Mouse (Mus musculus): ENCODE measurements around the gene Asb4. TPM values are rescaled to one million over a fixed set of nuclear protein-coding genes. Genes with fewer than 3 reads are reported as not detected.

The Asb4 gene
- polyA plus RNA-seq, 1 experiment, result 0.01 TPM

GRCm38 (mm10) chr6:5390298-5390697 is 7.1 kb downstream of the Asb4 start:
- Histone ChIP-seq H3ac (ENCODE audit: control insufficient read depth, insufficient read length) (no peak overlapping the region), H3K36me3 (ENCODE audit: control insufficient read depth, insufficient read depth) (no peaks in the 10 kb centered on the region), H3K4me3 (no peak overlapping the region), H3K4me2 (ENCODE audit: low read depth) (no peak overlapping the region), H3K79me2 (ENCODE audit: control insufficient read depth, insufficient read depth) (no peaks in the 10 kb centered on the region), H3K27me3 (ENCODE audit: control insufficient read depth, insufficient read depth, insufficient read length) (no peaks in the 10 kb centered on the region)
- no peak for TF ChIP-seq MYOD1 (IDR thresholded peaks at IDR 0.05; ENCODE audit: control insufficient read depth in 1 of 3, insufficient read length in 2 of 3, low read depth in 2 of 3)
- TF ChIP-seq E2F4 (IDR thresholded peaks at IDR 0.05; ENCODE audit: insufficient read depth), result no peak
- no peak for TF ChIP-seq POLR2A (IDR thresholded peaks at IDR 0.05; ENCODE audit: insufficient read length, low read depth)
- TF ChIP-seq MYOG (IDR thresholded peaks at IDR 0.05; ENCODE audit: control insufficient read depth in 1 of 3, insufficient read depth in 1 of 3, insufficient read length in 2 of 3, low read depth in 2 of 3), result no peak
- TF ChIP-seq POLR2AphosphoS2 (IDR thresholded peaks at IDR 0.05; ENCODE audit: insufficient read length, low read depth), result no peak
- no peak for TF ChIP-seq MAX (IDR thresholded peaks at IDR 0.05; ENCODE audit: low read depth)
- TF ChIP-seq TCF3 (IDR thresholded peaks at IDR 0.05; ENCODE audit: insufficient read length, low read depth), result no peak
- no peak for TF ChIP-seq CEBPB (IDR thresholded peaks at IDR 0.05; ENCODE audit: insufficient read depth, poor library complexity, severe bottlenecking)
- no peak for TF ChIP-seq TCF12 (IDR thresholded peaks at IDR 0.05; ENCODE audit: insufficient read depth, poor library complexity, severe bottlenecking)
- no peak for TF ChIP-seq SRF (IDR thresholded peaks at IDR 0.05; ENCODE audit: control insufficient read depth, insufficient read length, low read depth)
- no peak for TF ChIP-seq USF1 (IDR thresholded peaks at IDR 0.05; ENCODE audit: low read depth)
- no peak for TF ChIP-seq REST (IDR thresholded peaks at IDR 0.05; ENCODE audit: insufficient read depth, insufficient read length)

DNA sequence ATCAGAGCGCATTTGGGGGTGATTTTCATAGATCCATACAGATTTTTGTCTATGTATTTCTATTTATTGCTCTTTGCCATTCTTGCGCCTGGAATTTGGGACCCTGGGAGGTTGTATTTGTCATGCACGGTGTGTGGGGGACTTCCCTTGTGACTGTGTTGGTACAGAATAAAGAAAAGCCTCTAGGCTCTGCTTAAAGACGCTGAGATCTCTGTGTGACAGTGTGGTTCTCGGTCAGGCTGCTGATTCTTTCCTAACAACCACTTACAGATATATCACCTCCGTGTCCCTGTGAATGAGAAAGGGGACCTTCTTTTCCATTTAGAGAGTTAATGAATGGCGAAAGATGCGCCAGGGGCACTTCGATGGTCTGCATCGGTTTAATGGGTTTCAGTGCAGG is 7.8 kb downstream of the Asb4 start:
- H3K36me3 ChIP-seq (ENCODE audit: control insufficient read depth, insufficient read depth), result no peaks in the 10 kb centered on the region
- H3K79me2 ChIP-seq (ENCODE audit: control insufficient read depth, insufficient read depth), result no peaks in the 10 kb centered on the region
- no peak overlapping the region for H3ac ChIP-seq (ENCODE audit: control insufficient read depth, insufficient read length)
- H3K4me2 ChIP-seq (ENCODE audit: low read depth), result no peak overlapping the region
- peaks cover 4% of the 10 kb centered on the region for H3K27me3 ChIP-seq (ENCODE audit: control insufficient read depth, insufficient read depth, insufficient read length)
- H3K4me3 ChIP-seq, result no peak overlapping the region
- no peak for TF ChIP-seq E2F4 (IDR thresholded peaks at IDR 0.05; ENCODE audit: insufficient read depth)

- H3K36me3 ChIP-seq (ENCODE audit: control insufficient read depth, insufficient read depth), result no peaks in the 10 kb centered on the region
- peaks cover 6% of the 10 kb centered on the region for H3K27me3 ChIP-seq (ENCODE audit: control insufficient read depth, insufficient read depth, insufficient read length)
- no peak overlapping the region for H3K4me3 ChIP-seq
- TF ChIP-seq POLR2AphosphoS2 (IDR thresholded peaks at IDR 0.05; ENCODE audit: insufficient read length, low read depth), result no peak
- no peak for TF ChIP-seq TCF12 (IDR thresholded peaks at IDR 0.05; ENCODE audit: insufficient read depth, poor library complexity, severe bottlenecking)
- TF ChIP-seq MYOG (IDR thresholded peaks at IDR 0.05; ENCODE audit: control insufficient read depth in 1 of 3, insufficient read depth in 1 of 3, insufficient read length in 2 of 3, low read depth in 2 of 3), result no peak
- TF ChIP-seq SRF (IDR thresholded peaks at IDR 0.05; ENCODE audit: control insufficient read depth, insufficient read length, low read depth), result no peak
- TF ChIP-seq CEBPB (IDR thresholded peaks at IDR 0.05; ENCODE audit: insufficient read depth, poor library complexity, severe bottlenecking), result no peak
- TF ChIP-seq USF1 (IDR thresholded peaks at IDR 0.05; ENCODE audit: low read depth), result no peak
- TF ChIP-seq REST (IDR thresholded peaks at IDR 0.05; ENCODE audit: insufficient read depth, insufficient read length), result no peak
- TF ChIP-seq POLR2A (IDR thresholded peaks at IDR 0.05; ENCODE audit: insufficient read length, low read depth), result no peak
- TF ChIP-seq TCF3 (IDR thresholded peaks at IDR 0.05; ENCODE audit: insufficient read length, low read depth), result no peak
- no peak for TF ChIP-seq MYOD1 (IDR thresholded peaks at IDR 0.05; ENCODE audit: control insufficient read depth in 1 of 3, insufficient read length in 2 of 3, low read depth in 2 of 3)
- no peak for TF ChIP-seq E2F4 (IDR thresholded peaks at IDR 0.05; ENCODE audit: insufficient read depth)
- no peak for TF ChIP-seq MAX (IDR thresholded peaks at IDR 0.05; ENCODE audit: low read depth)
- no peak overlapping the region for H3ac ChIP-seq (ENCODE audit: control insufficient read depth, insufficient read length)
- H3K4me2 ChIP-seq (ENCODE audit: low read depth), result no peak overlapping the region
- no peaks in the 10 kb centered on the region for H3K79me2 ChIP-seq (ENCODE audit: control insufficient read depth, insufficient read depth)
Observed at GRCm38 (mm10) chr6:5394971-5395370, 11.8 kb downstream of the Asb4 start.

GRCm38 (mm10) chr6:5396797-5397196 is 13.6 kb downstream of the Asb4 start:
- Histone ChIP-seq H3K27me3 (ENCODE audit: control insufficient read depth, insufficient read depth, insufficient read length) (peaks cover 6% of the 10 kb centered on the region), H3K79me2 (ENCODE audit: control insufficient read depth, insufficient read depth) (no peaks in the 10 kb centered on the region), H3K4me3 (no peak overlapping the region), H3K4me2 (ENCODE audit: low read depth) (no peak overlapping the region), H3K36me3 (ENCODE audit: control insufficient read depth, insufficient read depth) (no peaks in the 10 kb centered on the region), H3ac (ENCODE audit: control insufficient read depth, insufficient read length) (no peak overlapping the region)
- no peak for TF ChIP-seq USF1 (IDR thresholded peaks at IDR 0.05; ENCODE audit: low read depth)
- TF ChIP-seq MAX (IDR thresholded peaks at IDR 0.05; ENCODE audit: low read depth), result no peak
- no peak for TF ChIP-seq CEBPB (IDR thresholded peaks at IDR 0.05; ENCODE audit: insufficient read depth, poor library complexity, severe bottlenecking)
- TF ChIP-seq TCF3 (IDR thresholded peaks at IDR 0.05; ENCODE audit: insufficient read length, low read depth), result no peak
- no peak for TF ChIP-seq MYOG (IDR thresholded peaks at IDR 0.05; ENCODE audit: control insufficient read depth in 1 of 3, insufficient read depth in 1 of 3, insufficient read length in 2 of 3, low read depth in 2 of 3)
- TF ChIP-seq SRF (IDR thresholded peaks at IDR 0.05; ENCODE audit: control insufficient read depth, insufficient read length, low read depth), result no peak
- TF ChIP-seq POLR2AphosphoS2 (IDR thresholded peaks at IDR 0.05; ENCODE audit: insufficient read length, low read depth), result no peak
- TF ChIP-seq MYOD1 (IDR thresholded peaks at IDR 0.05; ENCODE audit: control insufficient read depth in 1 of 3, insufficient read length in 2 of 3, low read depth in 2 of 3), result no peak
- TF ChIP-seq TCF12 (IDR thresholded peaks at IDR 0.05; ENCODE audit: insufficient read depth, poor library complexity, severe bottlenecking), result no peak
- TF ChIP-seq E2F4 (IDR thresholded peaks at IDR 0.05; ENCODE audit: insufficient read depth), result no peak
- TF ChIP-seq REST (IDR thresholded peaks at IDR 0.05; ENCODE audit: insufficient read depth, insufficient read length), result no peak
- no peak for TF ChIP-seq POLR2A (IDR thresholded peaks at IDR 0.05; ENCODE audit: insufficient read length, low read depth)

DNA sequence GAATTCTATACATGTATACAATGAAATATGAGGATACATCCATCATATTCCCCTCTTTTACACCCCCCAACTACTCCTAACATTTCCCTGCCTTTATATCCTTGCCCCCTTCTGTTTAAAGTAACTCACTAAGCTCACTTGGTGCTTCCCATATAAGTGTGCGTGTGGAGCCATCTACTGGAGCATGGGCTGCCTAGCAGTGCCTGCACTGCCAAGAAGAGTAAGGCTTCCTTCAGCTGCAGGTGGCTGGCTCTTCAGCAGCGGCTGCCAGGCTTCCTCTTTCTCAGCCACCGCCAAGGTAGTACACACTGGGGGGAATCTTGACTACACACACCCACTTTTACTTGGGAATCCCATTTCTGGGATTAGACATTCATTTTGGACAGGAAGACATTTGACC is 18.2 kb downstream of the Asb4 start:
- Histone ChIP-seq H3K36me3 (ENCODE audit: control insufficient read depth, insufficient read depth) (no peaks in the 10 kb centered on the region), H3K4me3 (no peak overlapping the region), H3K79me2 (ENCODE audit: control insufficient read depth, insufficient read depth) (no peaks in the 10 kb centered on the region), H3K4me2 (ENCODE audit: low read depth) (no peak overlapping the region), H3ac (ENCODE audit: control insufficient read depth, insufficient read length) (no peak overlapping the region), H3K27me3 (ENCODE audit: control insufficient read depth, insufficient read depth, insufficient read length) (no peaks in the 10 kb centered on the region)
- TF ChIP-seq TCF12 (IDR thresholded peaks at IDR 0.05; ENCODE audit: insufficient read depth, poor library complexity, severe bottlenecking) (no peak), TCF3 (IDR thresholded peaks at IDR 0.05; ENCODE audit: insufficient read length, low read depth) (no peak), POLR2A (IDR thresholded peaks at IDR 0.05; ENCODE audit: insufficient read length, low read depth) (no peak), MYOG (IDR thresholded peaks at IDR 0.05; ENCODE audit: control insufficient read depth in 1 of 3, insufficient read depth in 1 of 3, insufficient read length in 2 of 3, low read depth in 2 of 3) (no peak), REST (IDR thresholded peaks at IDR 0.05; ENCODE audit: insufficient read depth, insufficient read length) (no peak), SRF (IDR thresholded peaks at IDR 0.05; ENCODE audit: control insufficient read depth, insufficient read length, low read depth) (no peak), MAX (IDR thresholded peaks at IDR 0.05; ENCODE audit: low read depth) (no peak), MYOD1 (IDR thresholded peaks at IDR 0.05; ENCODE audit: control insufficient read depth in 1 of 3, insufficient read length in 2 of 3, low read depth in 2 of 3) (no peak), E2F4 (IDR thresholded peaks at IDR 0.05; ENCODE audit: insufficient read depth) (no peak), CEBPB (IDR thresholded peaks at IDR 0.05; ENCODE audit: insufficient read depth, poor library complexity, severe bottlenecking) (no peak), USF1 (IDR thresholded peaks at IDR 0.05; ENCODE audit: low read depth) (no peak), POLR2AphosphoS2 (IDR thresholded peaks at IDR 0.05; ENCODE audit: insufficient read length, low read depth) (no peak)

Data from myocyte (in vitro differentiated cells).